Mouse (Mus musculus) embryonic facial prominence, embryonic 14.5 days (tissue): ENCODE data around the gene Poc1b. TPM values are rescaled to one million over a fixed set of nuclear protein-coding genes. Genes with fewer than 3 reads are reported as not detected.
A peak's percentile ranks its signal among the peaks of the same experiment; 100 is the strongest.

Source experiments
- ATAC-seq: fragments of 200-750 bp; cut with Nextera tagmentation; 2 replicates; pipeline ENCODE4 v1.8.0; 2017; ENCODE audit warnings: low read depth, moderate number of reproducible peaks, moderate TSS enrichment
- DNase-seq: peaks from one replicate; pipeline ENCODE4 v3.0.0-alpha.2; 2015; ENCODE audit warnings: low spot score
- H3K27ac ChIP-seq: fragments of 300-500 bp; sonication (generic); replicated peaks from 2 replicates; pipeline ENCODE4 v1.5.1; 2014; ENCODE audit warnings: low read depth, mild to moderate bottlenecking, low read length, moderate library complexity
- H3K27me3 ChIP-seq: fragments of 300-500 bp; sonication (generic); replicated peaks from 2 replicates; pipeline ENCODE4 v1.6.1; 2014; ENCODE audit warnings: low read length; ENCODE audit not compliant: control insufficient read depth, insufficient read depth
- H3K36me3 ChIP-seq: fragments of 300-500 bp; sonication (generic); 2 replicates; pipeline ENCODE4 v1.6.1; 2014; ENCODE audit warnings: low read length, mixed read lengths; ENCODE audit not compliant: control insufficient read depth, insufficient read depth
- H3K4me1 ChIP-seq: fragments of 300-500 bp; sonication (generic); 2 replicates; pipeline ENCODE4 v1.6.1; 2014; ENCODE audit warnings: antibody characterized with exemption, low read length; ENCODE audit not compliant: control insufficient read depth, insufficient read depth
- H3K4me2 ChIP-seq: fragments of 300-500 bp; sonication (generic); 2 replicates; pipeline ENCODE4 v1.6.1; 2014; ENCODE audit warnings: low read depth, mild to moderate bottlenecking, low read length, moderate library complexity, mixed read lengths
- H3K4me3 ChIP-seq: fragments of 300-500 bp; sonication (generic); 2 replicates; pipeline ENCODE4 v1.5.1; 2014; ENCODE audit warnings: low read depth, mild to moderate bottlenecking, low read length
- H3K9ac ChIP-seq: fragments of 300-500 bp; sonication (generic); 2 replicates; pipeline ENCODE4 v1.6.1; 2014; ENCODE audit warnings: low read depth, mild to moderate bottlenecking, low read length, moderate library complexity, mixed read lengths
- H3K9me3 ChIP-seq: fragments of 300-500 bp; sonication (generic); 2 replicates; pipeline ENCODE4 v1.6.1; 2016; ENCODE audit warnings: low read length; ENCODE audit not compliant: control insufficient read depth
- WGBS: fragments of 180-500 bp; shearing (Covaris S2); extraction: QIAGEN DNeasy Blood & Tissue Kit; methylation state at CpG from one replicate; pipeline ENCODE4 v1.1.7; 2014; 5-methylcytosine and 5-hydroxymethylcytosine counted together
- polyA plus RNA-seq: library from polyadenylated mRNA; unstranded; fragments of >200 nt; fragmentation: Nextera tagmentation; extraction: Ambion mirVana; gene quantifications from 2 replicates; pipeline ENCODE4 v1.2.1, GENCODE M21; 2014

Gene Poc1b
- polyA plus RNA-seq, 1 experiment from 2014 or later = 18.9 TPM

- Histone ChIP-seq H3K27ac (no peak overlapping the region), H3K27me3 (no peaks in the 10 kb centered on the region), H3K4me3 (no peak overlapping the region), H3K36me3 (0 out of 2 replicates have a peak, but pooled peaks cover 4% of the 10 kb centered on the region), H3K9ac (no peak overlapping the region), H3K4me2 (no peak overlapping the region), H3K9me3 (no peaks in the 10 kb centered on the region), H3K4me1 (peaks cover 3% of the 10 kb centered on the region; the same call in 1 of the 2 replicates)
- WGBS = 61% methylated on average over 9 of the region's 9 CpGs
- ATAC-seq (no peak), DNase-seq (no peak)
Observed at GRCm38 (mm10) chr10:99197607-99198305, 90.9 kb downstream of the Poc1b start.

GRCm38 (mm10) chr10:99198946-99199345, 92.1 kb downstream of the Poc1b start:
- H3K36me3 ChIP-seq = 0 out of 2 replicates have a peak, but pooled peaks cover 4% of the 10 kb centered on the region

GRCm38 (mm10) chr10:99200944-99201343, 94.1 kb downstream of the Poc1b start:
- Histone ChIP-seq H3K9ac (no peak overlapping the region), H3K27ac (no peak overlapping the region), H3K36me3 (0 out of 2 replicates have a peak, but pooled peaks cover 4% of the 10 kb centered on the region), H3K4me1 (peaks cover 4% of the 10 kb centered on the region; the same call in 1 of the 2 replicates), H3K4me2 (no peak overlapping the region), H3K27me3 (no peaks in the 10 kb centered on the region), H3K4me3 (no peak overlapping the region), H3K9me3 (no peaks in the 10 kb centered on the region)
- DNase-seq (no peak), ATAC-seq (no peak)
- 61% methylated on average over 5 of the region's 5 CpGs for WGBS

More at GRCm38 (mm10) chr10:99198946-99199345, 92.1 kb downstream of the Poc1b start:
- Histone ChIP-seq H3K4me3 (no peak overlapping the region), H3K27ac (no peak overlapping the region), H3K4me2 (no peak overlapping the region), H3K27me3 (no peaks in the 10 kb centered on the region), H3K9me3 (no peaks in the 10 kb centered on the region), H3K9ac (no peak overlapping the region), H3K4me1 (peaks cover 7% of the 10 kb centered on the region; the same call in 1 of the 2 replicates)
- DNase-seq (no peak), ATAC-seq (no peak)
- WGBS = 95% methylated on average over 9 of the region's 9 CpGs

GRCm38 (mm10) chr10:99201786-99202185, 95.0 kb downstream of the Poc1b start:
- H3K27me3 ChIP-seq = no peaks in the 10 kb centered on the region
- H3K27ac ChIP-seq = no peak overlapping the region
- 0 out of 2 replicates have a peak, but pooled peaks cover under 1% of the 10 kb centered on the region for H3K36me3 ChIP-seq
- 21% methylated on average over 1 of the region's 1 CpGs for WGBS
- H3K9ac ChIP-seq = no peak overlapping the region
- H3K9me3 ChIP-seq = no peaks in the 10 kb centered on the region
- DNase-seq = peak; percentile 43
- H3K4me1 ChIP-seq = peaks cover 4% of the 10 kb centered on the region; the same call in 1 of the 2 replicates
- ATAC-seq = no peak
- H3K4me3 ChIP-seq = no peak overlapping the region
- H3K4me2 ChIP-seq = no peak overlapping the region

- H3K9me3 ChIP-seq = no peaks in the 10 kb centered on the region
- no peak overlapping the region for H3K9ac ChIP-seq
- H3K36me3 ChIP-seq = no peaks in the 10 kb centered on the region
- ATAC-seq (no peak), DNase-seq (no peak)
- H3K4me1 ChIP-seq = peaks cover 4% of the 10 kb centered on the region; the same call in 1 of the 2 replicates
- 28% methylated on average over 8 of the region's 8 CpGs for WGBS
- no peak overlapping the region for H3K4me3 ChIP-seq
- H3K27me3 ChIP-seq = no peaks in the 10 kb centered on the region
- no peak overlapping the region for H3K27ac ChIP-seq
- no peak overlapping the region for H3K4me2 ChIP-seq
Observed at GRCm38 (mm10) chr10:99202363-99202762, 95.5 kb downstream of the Poc1b start.

- H3K27ac ChIP-seq = peak overlapping the region; percentile 77
- no peaks in the 10 kb centered on the region for H3K36me3 ChIP-seq
- H3K4me2 ChIP-seq = peak overlapping the region; percentile 61
- no peaks in the 10 kb centered on the region for H3K9me3 ChIP-seq
- no peak for DNase-seq
- peaks cover 4% of the 10 kb centered on the region; the same call in 1 of the 2 replicates for H3K4me1 ChIP-seq
- 48% methylated on average over 5 of the region's 5 CpGs for WGBS
- peak overlapping the region; percentile 29 for H3K4me3 ChIP-seq
- no peak for ATAC-seq
- H3K9ac ChIP-seq = peak overlapping the region; percentile 55; the same call in 1 of the 2 replicates
- H3K27me3 ChIP-seq = no peaks in the 10 kb centered on the region
Observed at GRCm38 (mm10) chr10:99203163-99203562, 96.3 kb downstream of the Poc1b start.

- Histone ChIP-seq H3K4me2 (peak overlapping the region; percentile 61), H3K4me3 (peak overlapping the region; percentile 29), H3K36me3 (no peaks in the 10 kb centered on the region), H3K9me3 (no peaks in the 10 kb centered on the region), H3K9ac (peak overlapping the region; percentile 55), H3K27ac (peak overlapping the region; percentile 77), H3K4me1 (peaks cover 5% of the 10 kb centered on the region; the same call in 1 of the 2 replicates), H3K27me3 (no peaks in the 10 kb centered on the region)
- peak; percentile 85 for ATAC-seq
- DNase-seq = peak; percentile 82
- 2% methylated on average over 29 of the region's 29 CpGs for WGBS
Observed at GRCm38 (mm10) chr10:99203577-99204487, 97.0 kb downstream of the Poc1b start.

GRCm38 (mm10) chr10:99204553-99204952, 97.7 kb downstream of the Poc1b start:
- DNase-seq = peak; percentile 50
- 2% methylated on average over 11 of the region's 11 CpGs for WGBS

More at GRCm38 (mm10) chr10:99204553-99204952, 97.7 kb downstream of the Poc1b start:
- H3K36me3 ChIP-seq = no peaks in the 10 kb centered on the region
- peak; percentile 57 for ATAC-seq
- H3K27me3 ChIP-seq = no peaks in the 10 kb centered on the region
- H3K9me3 ChIP-seq = no peaks in the 10 kb centered on the region
- H3K4me2 ChIP-seq = peak overlapping the region; percentile 61
- peak overlapping the region; percentile 29 for H3K4me3 ChIP-seq
- H3K9ac ChIP-seq = peak overlapping the region; percentile 55
- H3K27ac ChIP-seq = peak overlapping the region; percentile 77
- peaks cover 9% of the 10 kb centered on the region; the same call in 1 of the 2 replicates for H3K4me1 ChIP-seq
